Mouse (Mus musculus): ENCODE results near the gene Runx1. TPM values are rescaled to one million over a fixed set of nuclear protein-coding genes. Genes with fewer than 3 reads are reported as not detected.
A peak's percentile ranks its signal among the peaks of the same experiment; 100 is the strongest.

The Runx1 gene
- polyA plus RNA-seq, 1 experiment from 2014 or later = 2.9 TPM

GRCm38 (mm10) chr16:92641053-92641452 is 184.9 kb downstream of the Runx1 start:
- Histone ChIP-seq H3K27ac (replicated peaks) (no peak overlapping the region), H3K9me3 (replicated peaks) (no peaks in the 10 kb centered on the region), H3K36me3 (no peaks in the 10 kb centered on the region), H3K4me1 (0 out of 2 replicates have a peak, but pooled peaks cover 1% of the 10 kb centered on the region), H3K4me3 (replicated peaks) (no peak overlapping the region), H3K27me3 (replicated peaks) (no peaks in the 10 kb centered on the region), H3K4me2 (no peak overlapping the region), H3K9ac (replicated peaks) (no peak overlapping the region)
- 73% methylated on average over 6 of the region's 6 CpGs for WGBS
- no peak for ATAC-seq (ENCODE audit: low FRiP score)

GRCm38 (mm10) chr16:92639093-92639492 is 186.9 kb downstream of the Runx1 start:
- no peaks in the 10 kb centered on the region for H3K27me3 ChIP-seq (replicated peaks)
- H3K27ac ChIP-seq (replicated peaks) = no peak overlapping the region
- H3K4me2 ChIP-seq = no peak overlapping the region
- no peaks in the 10 kb centered on the region for H3K9me3 ChIP-seq (replicated peaks)
- H3K9ac ChIP-seq (replicated peaks) = no peak overlapping the region
- H3K4me1 ChIP-seq = no peaks in the 10 kb centered on the region
- ATAC-seq (ENCODE audit: low FRiP score) = no peak
- no peak overlapping the region for H3K4me3 ChIP-seq (replicated peaks)
- WGBS = 80% methylated on average over 8 of the region's 8 CpGs
- H3K36me3 ChIP-seq = no peaks in the 10 kb centered on the region

- no peaks in the 10 kb centered on the region for H3K9me3 ChIP-seq (replicated peaks)
- 83% methylated on average over 5 of the region's 5 CpGs for WGBS
- no peak overlapping the region for H3K4me3 ChIP-seq (replicated peaks)
- no peaks in the 10 kb centered on the region for H3K36me3 ChIP-seq
- H3K27me3 ChIP-seq (replicated peaks) = no peaks in the 10 kb centered on the region
- H3K4me1 ChIP-seq = no peaks in the 10 kb centered on the region
- no peak overlapping the region for H3K4me2 ChIP-seq
- H3K9ac ChIP-seq (replicated peaks) = no peak overlapping the region
- H3K27ac ChIP-seq (replicated peaks) = no peak overlapping the region
- ATAC-seq (ENCODE audit: low FRiP score) = no peak
These were observed 188.9 kb downstream of the Runx1 start for GRCm38 (mm10) chr16:92637033-92637432.

- Histone ChIP-seq H3K36me3 (no peaks in the 10 kb centered on the region), H3K4me3 (replicated peaks) (no peak overlapping the region), H3K9me3 (replicated peaks) (no peaks in the 10 kb centered on the region), H3K4me1 (peaks cover 7% of the 10 kb centered on the region; the same call in 1 of the 2 replicates), H3K27ac (replicated peaks) (no peak overlapping the region), H3K27me3 (replicated peaks) (no peaks in the 10 kb centered on the region), H3K4me2 (no peak overlapping the region), H3K9ac (replicated peaks) (no peak overlapping the region)
- peak; percentile 24; the same call in 1 of the 2 replicates for ATAC-seq (ENCODE audit: low FRiP score)
- 23% methylated on average over 11 of the region's 11 CpGs for WGBS
These were observed 193.7 kb downstream of the Runx1 start for GRCm38 (mm10) chr16:92632115-92632763.

- no peaks in the 10 kb centered on the region for H3K9me3 ChIP-seq (replicated peaks)
- H3K36me3 ChIP-seq = no peaks in the 10 kb centered on the region
- H3K27me3 ChIP-seq (replicated peaks) = no peaks in the 10 kb centered on the region
- WGBS = 25% methylated on average over 6 of the region's 6 CpGs
- H3K4me3 ChIP-seq (replicated peaks) = no peak overlapping the region
- H3K27ac ChIP-seq (replicated peaks) = no peak overlapping the region
- no peak overlapping the region for H3K9ac ChIP-seq (replicated peaks)
- peaks cover 7% of the 10 kb centered on the region; the same call in 1 of the 2 replicates for H3K4me1 ChIP-seq
- H3K4me2 ChIP-seq = no peak overlapping the region
- ATAC-seq (ENCODE audit: low FRiP score) = no peak
These were observed 194.3 kb downstream of the Runx1 start for GRCm38 (mm10) chr16:92631637-92632036.

GRCm38 (mm10) chr16:92630950-92631349 is 195.0 kb downstream of the Runx1 start:
- Histone ChIP-seq H3K4me1 (peaks cover 7% of the 10 kb centered on the region; the same call in 1 of the 2 replicates), H3K27me3 (replicated peaks) (no peaks in the 10 kb centered on the region), H3K4me2 (no peak overlapping the region), H3K27ac (replicated peaks) (no peak overlapping the region), H3K9ac (replicated peaks) (no peak overlapping the region), H3K9me3 (replicated peaks) (no peaks in the 10 kb centered on the region), H3K4me3 (replicated peaks) (no peak overlapping the region), H3K36me3 (no peaks in the 10 kb centered on the region)
- ATAC-seq (ENCODE audit: low FRiP score) = no peak
- WGBS = 60% methylated on average over 5 of the region's 5 CpGs

GRCm38 (mm10) chr16:92629829-92630228 is 196.1 kb downstream of the Runx1 start:
- H3K4me3 ChIP-seq (replicated peaks) = no peak overlapping the region
- no peak overlapping the region for H3K4me2 ChIP-seq
- H3K36me3 ChIP-seq = no peaks in the 10 kb centered on the region
- H3K4me1 ChIP-seq = peaks cover 7% of the 10 kb centered on the region; the same call in 1 of the 2 replicates
- no peak overlapping the region for H3K27ac ChIP-seq (replicated peaks)
- 97% methylated on average over 7 of the region's 7 CpGs for WGBS
- H3K27me3 ChIP-seq (replicated peaks) = no peaks in the 10 kb centered on the region
- H3K9me3 ChIP-seq (replicated peaks) = no peaks in the 10 kb centered on the region
- ATAC-seq (ENCODE audit: low FRiP score) = no peak
- H3K9ac ChIP-seq (replicated peaks) = no peak overlapping the region

GRCm38 (mm10) chr16:92627262-92627661 is 198.7 kb downstream of the Runx1 start:
- no peak for ATAC-seq (ENCODE audit: low FRiP score)

GRCm38 (mm10) chr16:92623953-92624352 is 202.0 kb downstream of the Runx1 start:
- Histone ChIP-seq H3K36me3 (no peaks in the 10 kb centered on the region), H3K9ac (replicated peaks) (no peak overlapping the region), H3K4me2 (no peak overlapping the region), H3K9me3 (replicated peaks) (no peaks in the 10 kb centered on the region), H3K27ac (replicated peaks) (no peak overlapping the region), H3K27me3 (replicated peaks) (no peaks in the 10 kb centered on the region), H3K4me1 (no peaks in the 10 kb centered on the region), H3K4me3 (replicated peaks) (no peak overlapping the region)
- WGBS = 72% methylated on average over 11 of the region's 11 CpGs
- ATAC-seq (ENCODE audit: low FRiP score) = no peak

More at GRCm38 (mm10) chr16:92627262-92627661, 198.7 kb downstream of the Runx1 start:
- 45% methylated on average over 6 of the region's 6 CpGs for WGBS
- H3K9me3 ChIP-seq (replicated peaks) = no peaks in the 10 kb centered on the region
- H3K9ac ChIP-seq (replicated peaks) = no peak overlapping the region
- H3K27me3 ChIP-seq (replicated peaks) = no peaks in the 10 kb centered on the region
- no peak overlapping the region for H3K4me2 ChIP-seq
- no peak overlapping the region for H3K4me3 ChIP-seq (replicated peaks)
- no peaks in the 10 kb centered on the region for H3K36me3 ChIP-seq
- no peak overlapping the region for H3K27ac ChIP-seq (replicated peaks)
- H3K4me1 ChIP-seq = peaks cover 7% of the 10 kb centered on the region; the same call in 1 of the 2 replicates

- H3K27ac ChIP-seq (replicated peaks) = no peak overlapping the region
- ATAC-seq (ENCODE audit: low FRiP score) = no peak
- no peaks in the 10 kb centered on the region for H3K4me1 ChIP-seq
- no peak overlapping the region for H3K4me2 ChIP-seq
- no peak overlapping the region for H3K9ac ChIP-seq (replicated peaks)
- no peak overlapping the region for H3K4me3 ChIP-seq (replicated peaks)
- no peaks in the 10 kb centered on the region for H3K36me3 ChIP-seq
- no peaks in the 10 kb centered on the region for H3K27me3 ChIP-seq (replicated peaks)
- H3K9me3 ChIP-seq (replicated peaks) = no peaks in the 10 kb centered on the region
- 75% methylated on average over 8 of the region's 8 CpGs for WGBS
These were observed 204.1 kb downstream of the Runx1 start for GRCm38 (mm10) chr16:92621859-92622258.

- Histone ChIP-seq H3K4me2 (no peak overlapping the region), H3K27me3 (replicated peaks) (no peaks in the 10 kb centered on the region), H3K4me3 (replicated peaks) (no peak overlapping the region), H3K36me3 (no peaks in the 10 kb centered on the region), H3K9me3 (replicated peaks) (no peaks in the 10 kb centered on the region), H3K4me1 (no peaks in the 10 kb centered on the region), H3K27ac (replicated peaks) (no peak overlapping the region), H3K9ac (replicated peaks) (no peak overlapping the region)
- ATAC-seq (ENCODE audit: low FRiP score) = no peak
- 71% methylated on average over 10 of the region's 10 CpGs for WGBS
These were observed 205.0 kb downstream of the Runx1 start for GRCm38 (mm10) chr16:92620841-92621518.

- WGBS = 90% methylated on average over 2 of the region's 2 CpGs
- H3K4me2 ChIP-seq = no peak overlapping the region
These were observed 209.1 kb downstream of the Runx1 start for GRCm38 (mm10) chr16:92616839-92617238.

More at GRCm38 (mm10) chr16:92616839-92617238, 209.1 kb downstream of the Runx1 start:
- Histone ChIP-seq H3K27ac (replicated peaks) (no peak overlapping the region), H3K36me3 (no peaks in the 10 kb centered on the region), H3K4me1 (no peaks in the 10 kb centered on the region), H3K4me3 (replicated peaks) (no peak overlapping the region), H3K9me3 (replicated peaks) (no peaks in the 10 kb centered on the region), H3K27me3 (replicated peaks) (no peaks in the 10 kb centered on the region), H3K9ac (replicated peaks) (no peak overlapping the region)
- no peak for ATAC-seq (ENCODE audit: low FRiP score)
